Mouse (Mus musculus) ES-Bruce4 (cell line): Measurements from ENCODE around the gene Endou. TPM values are rescaled to one million over a fixed set of nuclear protein-coding genes. Genes with fewer than 3 reads are reported as not detected.
A peak's percentile ranks its signal among the peaks of the same experiment; 100 is the strongest.

Experiments used
- H3K27ac ChIP-seq: 2 replicates; pipeline ENCODE4 v1.5.1; 2012; ENCODE audit warnings: low read length, inconsistent platforms; ENCODE audit not compliant: insufficient read depth
- H3K27me3 ChIP-seq: 2 replicates; pipeline ENCODE4 v1.6.1; 2012; ENCODE audit warnings: mild to moderate bottlenecking, low read length, inconsistent platforms; ENCODE audit not compliant: control insufficient read depth, poor library complexity, insufficient read depth, severe bottlenecking
- H3K36me3 ChIP-seq: 2 replicates; pipeline ENCODE4 v1.6.1; 2012; ENCODE audit warnings: inconsistent platforms, mild to moderate bottlenecking, low read length, moderate library complexity; ENCODE audit not compliant: control insufficient read depth, poor library complexity, insufficient read depth, severe bottlenecking
- H3K4me1 ChIP-seq: one replicate; pipeline ENCODE4 v1.8.1; 2011; ENCODE audit warnings: low read length; ENCODE audit not compliant: control insufficient read depth, insufficient read depth
- H3K4me3 ChIP-seq: 2 replicates; pipeline ENCODE4 v1.5.1; 2011; ENCODE audit warnings: low read depth, mild to moderate bottlenecking, low read length
- H3K9ac ChIP-seq: 2 replicates; pipeline ENCODE4 v1.6.1; 2012; ENCODE audit warnings: low read depth, mild to moderate bottlenecking, inconsistent platforms; ENCODE audit not compliant: poor library complexity, severe bottlenecking
- H3K9me3 ChIP-seq: replicated peaks from 2 replicates; pipeline ENCODE4 v1.6.1; 2012; ENCODE audit warnings: mild to moderate bottlenecking, low read length, inconsistent platforms; ENCODE audit not compliant: control insufficient read depth, poor library complexity, insufficient read depth, severe bottlenecking
- CTCF ChIP-seq: IDR thresholded peaks from one replicate; pipeline ENCODE4 v1.8.1; 2011; ENCODE audit warnings: low read depth, low read length
- EP300 ChIP-seq: IDR thresholded peaks from 2 replicates; pipeline ENCODE4 v1.6.1; 2011; ENCODE audit warnings: low read depth, low read length; ENCODE audit not compliant: insufficient read depth
- POLR2A ChIP-seq: IDR thresholded peaks from one replicate; pipeline ENCODE4 v1.8.1; 2011; ENCODE audit warnings: low read length; ENCODE audit not compliant: insufficient read depth
- polyA plus RNA-seq: library from polyadenylated mRNA; stranded (reverse); fragments of >200 nt; gene quantifications from 2 replicates; pipeline ENCODE4 v1.2.4, GENCODE M21; 2011; ENCODE audit warnings: low read depth; ENCODE audit not compliant: missing spikeins, insufficient read depth, insufficient read length

The Endou gene
- polyA plus RNA-seq, 1 experiment, result 1.2 TPM

- H3K4me3 ChIP-seq, result no peak overlapping the region
- H3K27me3 ChIP-seq, result no peaks in the 10 kb centered on the region
- H3K9me3 ChIP-seq, result no peaks in the 10 kb centered on the region
- TF ChIP-seq EP300 (no peak), CTCF (no peak), POLR2A (no peak)
- peaks cover 19% of the 10 kb centered on the region for H3K36me3 ChIP-seq
- H3K9ac ChIP-seq, result no peak overlapping the region
- no peak overlapping the region for H3K27ac ChIP-seq
- H3K4me1 ChIP-seq, result peaks cover 2% of the 10 kb centered on the region
Observed at GRCm38 (mm10) chr15:97682053-97682452, 49.1 kb downstream of the Endou start.

GRCm38 (mm10) chr15:97679991-97680681 is 51.0 kb downstream of the Endou start:
- Histone ChIP-seq H3K36me3 (peaks cover 21% of the 10 kb centered on the region), H3K9me3 (no peaks in the 10 kb centered on the region)

GRCm38 (mm10) chr15:97677341-97677740 is 53.8 kb downstream of the Endou start:
- Histone ChIP-seq H3K27me3 (no peaks in the 10 kb centered on the region), H3K4me3 (no peak overlapping the region), H3K9ac (no peak overlapping the region), H3K27ac (no peak overlapping the region), H3K36me3 (peaks cover 18% of the 10 kb centered on the region), H3K4me1 (peaks cover 2% of the 10 kb centered on the region), H3K9me3 (no peaks in the 10 kb centered on the region)
- TF ChIP-seq POLR2A (no peak), CTCF (no peak), EP300 (no peak)

More at GRCm38 (mm10) chr15:97679991-97680681, 51.0 kb downstream of the Endou start:
- H3K27ac ChIP-seq, result no peak overlapping the region
- peaks cover 2% of the 10 kb centered on the region for H3K4me1 ChIP-seq
- H3K27me3 ChIP-seq, result no peaks in the 10 kb centered on the region
- H3K9ac ChIP-seq, result no peak overlapping the region
- no peak for TF ChIP-seq CTCF
- peak; percentile 34; the same call in 1 of the 2 replicates for TF ChIP-seq EP300
- H3K4me3 ChIP-seq, result no peak overlapping the region

- Histone ChIP-seq H3K27me3 (no peaks in the 10 kb centered on the region), H3K36me3 (peaks cover 15% of the 10 kb centered on the region), H3K9me3 (no peaks in the 10 kb centered on the region), H3K4me1 (peaks cover 2% of the 10 kb centered on the region), H3K27ac (no peak overlapping the region), H3K9ac (no peak overlapping the region), H3K4me3 (no peak overlapping the region)
- TF ChIP-seq EP300 (no peak), CTCF (no peak), POLR2A (no peak)
Observed at GRCm38 (mm10) chr15:97675927-97676326, 55.2 kb downstream of the Endou start.

- Histone ChIP-seq H3K27ac (no peak overlapping the region), H3K9me3 (no peaks in the 10 kb centered on the region), H3K9ac (no peak overlapping the region), H3K36me3 (peaks cover 15% of the 10 kb centered on the region), H3K4me1 (no peaks in the 10 kb centered on the region), H3K4me3 (no peak overlapping the region), H3K27me3 (no peaks in the 10 kb centered on the region)
- TF ChIP-seq POLR2A (no peak), CTCF (no peak), EP300 (no peak)
Observed at GRCm38 (mm10) chr15:97674423-97674822, 56.7 kb downstream of the Endou start.

GRCm38 (mm10) chr15:97673256-97674000 is 57.7 kb downstream of the Endou start:
- Histone ChIP-seq H3K9me3 (no peaks in the 10 kb centered on the region), H3K4me1 (no peaks in the 10 kb centered on the region), H3K27me3 (no peaks in the 10 kb centered on the region), H3K27ac (no peak overlapping the region), H3K4me3 (no peak overlapping the region), H3K9ac (no peak overlapping the region), H3K36me3 (peaks cover 13% of the 10 kb centered on the region)
- no peak for TF ChIP-seq CTCF
- TF ChIP-seq POLR2A, result no peak
- TF ChIP-seq EP300, result no peak
